Mouse (Mus musculus) monocyte, adult 2 months (primary cell): ENCODE data around the gene Slc8a1.

Source experiments
- DNase-seq, 2 experiments: peaks; one replicate each; pipeline ENCODE4 v3.0.0; 2022; ENCODE audit warnings: low spot score in 2 of 2, low read depth in 1 of 2

The Slc8a1 gene

DNA sequence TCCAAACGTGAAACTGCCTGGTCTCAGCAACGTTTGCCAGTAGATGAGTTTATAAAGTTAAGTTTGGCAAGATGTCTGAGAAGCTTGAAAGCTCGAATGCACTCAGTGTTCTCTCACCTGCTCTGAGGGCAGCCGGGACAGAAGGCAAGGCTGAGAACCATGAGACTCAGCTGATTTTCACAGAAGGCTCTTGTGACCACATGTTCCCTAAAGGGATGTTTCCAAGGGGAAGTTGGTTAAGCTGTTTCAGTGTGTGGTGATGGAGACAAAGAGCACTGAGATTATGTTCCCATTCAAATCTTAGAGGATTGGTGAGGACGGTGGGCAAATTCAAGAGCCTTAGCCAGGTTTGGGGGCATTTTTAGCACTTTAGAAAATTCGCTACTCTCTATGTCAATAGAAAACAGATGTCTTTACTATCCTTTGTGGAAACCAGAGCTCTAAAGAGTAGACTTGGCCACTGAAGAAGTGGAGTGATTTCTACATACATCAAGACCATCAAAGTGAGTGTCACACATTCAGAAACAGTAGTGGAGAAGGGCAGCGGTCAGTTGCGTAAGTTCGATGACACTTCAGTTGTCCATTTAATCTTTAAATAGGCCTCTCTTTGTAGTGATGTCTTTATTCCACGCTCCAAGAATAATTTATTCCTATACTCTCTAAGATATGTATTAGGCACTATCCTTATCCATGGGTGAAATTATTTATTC is 219.7 kb downstream of the Slc8a1 start:
- DNase-seq, result peak in 1 of 2 experiments; percentile 2

DNA sequence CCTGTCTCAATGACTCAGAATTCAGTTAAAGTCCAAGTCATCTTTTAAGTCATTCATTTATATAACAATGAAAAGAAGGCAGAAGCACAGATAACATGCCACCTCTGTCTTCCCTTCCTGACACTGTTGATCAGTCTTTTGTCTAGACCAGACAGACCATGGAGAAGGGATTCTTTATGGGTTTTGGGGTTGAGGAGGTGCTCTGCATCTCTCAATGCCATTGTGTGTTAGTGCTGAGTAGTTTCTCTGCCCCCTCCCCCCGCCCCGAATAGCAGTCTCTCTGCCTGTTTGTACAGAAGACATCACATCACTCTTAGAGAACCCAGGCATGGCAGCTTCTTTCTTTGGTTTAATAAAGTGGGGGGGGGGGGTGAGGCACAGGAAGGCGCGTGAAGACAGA is 222.0 kb downstream of the Slc8a1 start:
- DNase-seq, result no peak

- no peak for DNase-seq
These were observed 224.2 kb downstream of the Slc8a1 start for GRCm38 (mm10) chr17:81514022-81514421.

GRCm38 (mm10) chr17:81513368-81513958 is 224.7 kb downstream of the Slc8a1 start:
- DNase-seq, result no peak

DNA sequence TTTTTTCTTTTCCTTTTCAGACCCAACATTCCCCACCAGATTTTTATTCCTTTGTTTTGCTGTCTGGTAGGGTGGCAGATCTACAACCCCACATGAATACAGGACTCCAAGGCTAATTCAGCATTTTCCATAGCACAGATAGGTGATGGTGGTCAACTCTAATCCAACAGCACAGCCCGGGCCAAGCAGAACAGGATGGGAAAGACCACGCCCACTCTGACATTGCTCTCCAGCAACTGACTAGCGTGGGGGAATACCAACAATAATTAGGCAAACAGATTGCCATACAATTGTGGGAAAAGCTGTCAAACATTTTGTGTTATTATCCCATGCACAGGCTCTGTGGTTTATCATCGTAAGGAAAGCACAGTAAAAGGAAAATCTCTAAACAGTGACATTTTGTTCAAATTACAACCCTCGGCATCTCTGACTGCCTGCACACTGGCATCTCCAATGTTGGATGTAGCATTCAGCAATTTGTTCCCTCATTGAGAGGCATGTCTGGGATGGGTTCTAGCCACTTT is 233.0 kb downstream of the Slc8a1 start:
- DNase-seq, result no peak

DNA sequence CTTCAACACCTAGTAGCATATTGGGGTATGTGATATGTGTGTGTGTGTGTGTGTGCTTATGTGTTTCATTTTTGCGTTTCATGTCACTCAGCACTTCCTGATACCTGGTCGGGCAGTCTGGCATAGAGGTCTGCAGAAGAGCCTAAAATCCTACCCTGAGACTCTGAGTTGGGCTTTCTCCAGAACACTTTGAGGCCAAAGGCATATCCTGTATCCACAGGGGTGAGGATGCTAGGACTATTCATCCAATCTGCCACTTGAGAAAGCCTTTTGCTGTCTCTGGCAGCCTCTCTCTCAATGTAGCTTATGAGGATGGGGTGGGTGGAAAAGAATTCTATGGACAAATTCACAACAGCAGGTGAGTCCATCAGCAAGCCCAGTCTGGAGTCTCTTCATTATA is 234.1 kb downstream of the Slc8a1 start:
- DNase-seq, result no peak

GRCm38 (mm10) chr17:81502732-81503131 is 235.4 kb downstream of the Slc8a1 start:
- no peak for DNase-seq

DNA sequence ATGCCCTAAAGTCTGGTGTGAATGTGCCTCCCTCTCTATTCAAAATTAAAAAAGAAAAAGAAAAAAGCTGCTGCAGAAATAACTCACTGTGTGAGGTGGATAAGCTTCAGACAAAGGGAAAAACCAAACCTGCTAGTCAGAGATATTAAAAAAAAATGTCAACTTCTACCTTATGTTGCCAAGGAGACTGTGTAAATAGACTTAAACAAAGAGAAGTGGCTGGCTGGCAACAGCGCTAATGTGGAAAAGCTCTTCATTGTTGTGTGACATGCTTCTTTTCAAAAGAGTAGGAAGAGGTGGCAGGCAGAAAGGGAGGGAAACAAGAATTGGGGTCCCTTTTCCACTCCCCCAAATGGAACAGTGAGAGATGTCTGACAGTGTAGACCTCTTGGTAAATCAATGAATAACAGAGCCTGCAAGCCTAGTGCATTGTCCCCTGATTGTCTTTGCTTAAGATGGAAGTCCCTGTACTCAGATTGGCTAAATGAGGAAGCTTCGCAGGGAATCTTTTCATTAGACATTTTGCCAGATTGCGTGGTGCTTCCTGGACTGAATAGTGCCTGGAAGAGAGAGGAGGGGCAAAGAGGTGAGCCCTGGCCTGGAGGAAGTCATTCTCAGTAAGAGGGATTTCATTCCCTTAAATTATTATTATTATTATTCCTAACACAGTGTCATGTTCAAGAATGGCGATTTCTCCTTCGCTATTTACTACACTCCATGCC is 237.3 kb downstream of the Slc8a1 start:
- DNase-seq, result no peak

- no peak for DNase-seq
These were observed 240.3 kb downstream of the Slc8a1 start for GRCm38 (mm10) chr17:81497919-81498318.

GRCm38 (mm10) chr17:81496616-81497015 is 241.6 kb downstream of the Slc8a1 start:
- no peak for DNase-seq

DNA sequence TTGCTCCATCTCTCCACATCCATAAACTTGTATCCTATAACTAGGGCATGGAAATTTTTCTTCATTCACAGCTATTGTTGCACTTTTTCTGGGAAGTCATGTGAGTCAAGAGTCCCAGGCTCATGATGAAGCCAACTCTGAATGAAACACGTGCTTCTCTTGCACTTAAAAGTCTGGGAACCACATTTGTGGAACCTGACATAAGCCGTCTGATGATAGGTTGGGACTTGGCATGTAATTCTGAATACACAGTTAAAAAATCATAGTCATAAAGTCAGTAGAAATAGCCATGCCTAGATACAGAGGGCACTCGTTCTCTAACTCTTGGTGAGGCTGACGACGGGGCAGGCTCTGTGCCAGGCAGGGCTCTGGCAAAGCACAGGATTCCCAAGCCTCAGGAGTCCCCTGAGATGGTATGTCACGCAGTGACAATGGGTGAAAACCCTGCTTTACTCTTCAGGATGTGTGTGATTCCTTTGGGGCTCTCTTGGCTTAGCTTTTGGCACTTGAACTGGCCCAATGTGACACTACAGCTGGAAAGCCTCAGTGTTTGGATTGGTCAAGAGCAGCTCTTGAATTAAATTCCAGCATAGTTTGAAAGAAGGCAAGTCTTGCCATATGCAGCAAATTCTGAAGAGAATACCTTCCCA is 245.8 kb downstream of the Slc8a1 start:
- DNase-seq, result no peak

- no peak for DNase-seq
These were observed 251.8 kb downstream of the Slc8a1 start for GRCm38 (mm10) chr17:81486388-81486787.

GRCm38 (mm10) chr17:81481843-81482490 is 256.2 kb downstream of the Slc8a1 start:
- DNase-seq, result no peak

- DNase-seq, result peak in 1 of 2 experiments; percentile 35
These were observed 257.6 kb downstream of the Slc8a1 start for GRCm38 (mm10) chr17:81480351-81481161.

GRCm38 (mm10) chr17:81479807-81480206 is 258.4 kb downstream of the Slc8a1 start:
- DNase-seq, result no peak

- DNase-seq, result no peak
These were observed 260.8 kb downstream of the Slc8a1 start for GRCm38 (mm10) chr17:81477420-81477819.

GRCm38 (mm10) chr17:81473363-81473762 is 264.8 kb downstream of the Slc8a1 start:
- no peak for DNase-seq

GRCm38 (mm10) chr17:81468941-81469340 is 269.2 kb downstream of the Slc8a1 start:
- DNase-seq, result no peak

DNA sequence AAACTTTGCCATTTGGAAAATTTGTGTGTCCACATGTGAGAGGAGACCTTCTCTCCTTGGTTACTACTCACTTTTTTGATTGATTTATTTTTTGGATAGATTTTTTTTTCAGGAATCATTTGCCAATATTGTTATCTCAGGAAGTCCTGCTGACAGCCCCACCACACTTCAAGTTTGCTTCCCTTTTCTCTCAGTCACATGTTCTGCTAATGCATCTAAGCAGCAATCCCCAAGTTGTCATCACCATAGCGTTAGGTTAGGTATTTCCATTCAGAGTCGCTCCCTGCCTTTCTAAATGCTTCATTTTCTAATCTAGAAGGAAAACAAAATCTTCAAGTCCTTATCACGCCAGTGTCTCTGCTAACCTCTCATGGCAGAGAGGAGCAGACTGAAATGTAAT is 278.8 kb downstream of the Slc8a1 start:
- DNase-seq, result no peak

GRCm38 (mm10) chr17:81455977-81456376 is 282.2 kb downstream of the Slc8a1 start:
- DNase-seq, result no peak
